Mouse (Mus musculus) liver, embryonic 14.5 days (tissue): ENCODE results near the gene Tekt3.

Source experiments
- CTCF ChIP-seq: IDR thresholded peaks from 2 replicates; pipeline ENCODE4 v1.5.1; 2016; ENCODE audit warnings: antibody characterized with exemption, low read depth, control low read depth
- EP300 ChIP-seq: IDR thresholded peaks from 2 replicates; pipeline ENCODE4 v1.6.1; 2016; ENCODE audit warnings: antibody characterized with exemption, low read depth

DNA sequence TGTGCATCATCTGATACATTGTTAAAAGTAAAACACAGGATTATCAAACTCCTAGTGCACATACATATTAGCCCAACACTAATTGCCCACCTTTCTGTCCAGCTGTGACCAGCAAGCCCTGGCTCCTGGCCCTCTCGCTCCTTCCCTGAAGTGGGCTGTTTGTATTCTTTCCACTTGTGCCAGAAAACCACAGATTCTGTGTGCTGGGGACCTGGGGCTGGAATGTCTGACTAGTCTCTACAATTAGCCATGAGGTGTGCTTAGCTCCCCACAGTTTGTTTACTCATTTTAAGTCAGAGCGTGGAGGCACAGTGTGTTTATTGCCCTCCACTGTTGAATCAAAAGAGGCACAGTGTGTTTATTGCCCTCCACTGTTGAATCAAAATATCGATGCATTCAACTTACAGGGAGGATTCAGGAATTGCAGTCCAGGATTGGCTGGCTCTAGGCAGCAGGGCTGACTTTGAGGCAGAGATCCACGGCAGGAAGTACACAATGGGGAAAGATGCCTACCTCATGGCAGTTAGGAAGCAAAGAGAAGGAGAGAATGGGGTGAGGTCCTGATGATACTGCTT, 61.4 kb downstream of the Tekt3 start:
- no peak for TF ChIP-seq CTCF
- TF ChIP-seq EP300, result no peak
